Mouse (Mus musculus): ENCODE measurements around the gene Slc35f2. TPM values are rescaled to one million over a fixed set of nuclear protein-coding genes. Genes with fewer than 3 reads are reported as not detected.

The Slc35f2 gene
- polyA plus RNA-seq, 1 experiment from 2014 or later: 1.2 TPM

DNA sequence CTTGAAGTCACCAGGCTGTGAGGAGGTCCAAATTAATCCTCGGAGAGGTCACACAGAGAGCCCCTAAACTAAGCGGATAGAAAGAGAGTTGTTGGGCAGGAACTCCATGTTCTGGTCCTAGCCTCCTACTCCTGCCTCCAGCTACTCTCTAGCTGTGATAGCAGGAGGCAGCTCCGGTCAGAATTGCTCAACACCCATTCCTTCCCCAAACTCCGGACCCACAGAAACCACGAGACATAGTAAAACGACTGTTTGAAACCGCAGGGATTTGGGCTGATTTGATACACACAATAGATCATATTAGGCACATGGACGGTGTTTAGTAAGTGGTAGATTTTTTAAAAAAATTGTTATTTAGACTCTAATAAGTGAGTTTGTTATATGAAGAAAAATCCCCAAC, 6.6 kb upstream of the Slc35f2 start:
- TF ChIP-seq EP300 (IDR thresholded peaks at IDR 0.05): no peak
- no peak for TF ChIP-seq CTCF (IDR thresholded peaks at IDR 0.05)
- DNase-seq (ENCODE audit: low spot score): no peak
- no peaks in the 10 kb centered on the region for H3K9me3 ChIP-seq (ENCODE audit: low read length)
- no peak overlapping the region for H3K4me3 ChIP-seq (ENCODE audit: low read depth, low read length)
- no peak overlapping the region for H3K27ac ChIP-seq (ENCODE audit: low read length)
- no peaks in the 10 kb centered on the region for H3K27me3 ChIP-seq (replicated peaks; ENCODE audit: insufficient read depth, low read length)
- H3K9ac ChIP-seq (replicated peaks; ENCODE audit: low read depth): no peak overlapping the region
- no peak overlapping the region for H3K4me2 ChIP-seq (replicated peaks; ENCODE audit: low read depth, low read length)
- no peaks in the 10 kb centered on the region for H3K36me3 ChIP-seq (ENCODE audit: insufficient read depth, low read length)
- ATAC-seq: no peak
- 76% methylated on average over 8 of the region's 8 CpGs for WGBS
- H3K4me1 ChIP-seq (ENCODE audit: insufficient read depth, low read depth, low read length): no peaks in the 10 kb centered on the region

GRCm38 (mm10) chr9:53768486-53768885, 2.9 kb upstream of the Slc35f2 start:
- Histone ChIP-seq H3K9me3 (ENCODE audit: low read length) (no peaks in the 10 kb centered on the region), H3K27ac (ENCODE audit: low read length) (no peak overlapping the region), H3K27me3 (replicated peaks; ENCODE audit: insufficient read depth, low read length) (no peaks in the 10 kb centered on the region), H3K9ac (replicated peaks; ENCODE audit: low read depth) (no peak overlapping the region), H3K4me3 (ENCODE audit: low read depth, low read length) (no peak overlapping the region), H3K36me3 (ENCODE audit: insufficient read depth, low read length) (no peaks in the 10 kb centered on the region), H3K4me2 (replicated peaks; ENCODE audit: low read depth, low read length) (no peak overlapping the region), H3K4me1 (ENCODE audit: insufficient read depth, low read depth, low read length) (peaks cover 12% of the 10 kb centered on the region; the same call in 1 of the 2 replicates)
- DNase-seq (ENCODE audit: low spot score) (no peak), ATAC-seq (no peak)
- TF ChIP-seq EP300 (IDR thresholded peaks at IDR 0.05) (no peak), CTCF (IDR thresholded peaks at IDR 0.05) (no peak)
- 71% methylated on average over 5 of the region's 5 CpGs for WGBS

- Histone ChIP-seq H3K27ac (ENCODE audit: low read length) (no peak overlapping the region), H3K9me3 (ENCODE audit: low read length) (no peaks in the 10 kb centered on the region), H3K4me1 (ENCODE audit: insufficient read depth, low read depth, low read length) (peaks cover 12% of the 10 kb centered on the region; the same call in 1 of the 2 replicates), H3K36me3 (ENCODE audit: insufficient read depth, low read length) (no peaks in the 10 kb centered on the region), H3K4me2 (replicated peaks; ENCODE audit: low read depth, low read length) (peak overlapping the region; percentile 96), H3K4me3 (ENCODE audit: low read depth, low read length) (peak overlapping the region; percentile 51), H3K9ac (replicated peaks; ENCODE audit: low read depth) (no peak overlapping the region), H3K27me3 (replicated peaks; ENCODE audit: insufficient read depth, low read length) (no peaks in the 10 kb centered on the region)
- TF ChIP-seq EP300 (IDR thresholded peaks at IDR 0.05): no peak
- DNase-seq (ENCODE audit: low spot score) (no peak), ATAC-seq (no peak)
- 37% methylated on average over 12 of the region's 12 CpGs for WGBS
Measured at GRCm38 (mm10) chr9:53770771-53771343, 481 bp upstream of the Slc35f2 start.

DNA sequence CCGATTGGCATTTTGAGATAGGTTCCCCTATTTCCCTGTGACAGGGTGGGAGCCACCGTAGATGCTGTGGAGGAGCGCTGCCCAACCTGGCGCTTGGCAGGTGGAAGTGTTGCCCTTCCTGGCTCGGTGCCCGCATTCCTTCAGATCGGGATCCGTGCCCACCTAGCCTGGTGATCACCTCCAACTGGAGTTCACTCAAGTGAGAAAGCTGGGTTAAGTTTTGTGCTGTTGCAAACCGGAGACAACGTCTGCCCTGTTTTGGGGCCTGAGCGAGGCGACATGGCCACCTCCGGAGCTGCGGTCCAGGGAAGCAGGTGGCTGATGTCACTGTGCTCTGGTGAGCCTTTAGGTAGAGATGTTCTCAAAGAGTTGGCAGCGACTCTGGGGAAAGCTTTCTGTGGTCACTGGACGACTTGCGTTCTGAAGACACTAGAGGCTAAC, 803 bp downstream of the Slc35f2 start:
- no peak for TF ChIP-seq EP300 (IDR thresholded peaks at IDR 0.05)
- no peaks in the 10 kb centered on the region for H3K27me3 ChIP-seq (replicated peaks; ENCODE audit: insufficient read depth, low read length)
- H3K4me1 ChIP-seq (ENCODE audit: insufficient read depth, low read depth, low read length): peaks cover 12% of the 10 kb centered on the region; the same call in 1 of the 2 replicates
- no peaks in the 10 kb centered on the region for H3K36me3 ChIP-seq (ENCODE audit: insufficient read depth, low read length)
- DNase-seq (ENCODE audit: low spot score): no peak
- no peak overlapping the region for H3K27ac ChIP-seq (ENCODE audit: low read length)
- H3K4me3 ChIP-seq (ENCODE audit: low read depth, low read length): peak overlapping the region; percentile 51
- peak overlapping the region; percentile 96 for H3K4me2 ChIP-seq (replicated peaks; ENCODE audit: low read depth, low read length)
- no peaks in the 10 kb centered on the region for H3K9me3 ChIP-seq (ENCODE audit: low read length)
- WGBS: 4% methylated on average over 17 of the region's 17 CpGs
- ATAC-seq: no peak
- no peak overlapping the region for H3K9ac ChIP-seq (replicated peaks; ENCODE audit: low read depth)

- no peak overlapping the region for H3K4me2 ChIP-seq (replicated peaks; ENCODE audit: low read depth, low read length)
- H3K27me3 ChIP-seq (replicated peaks; ENCODE audit: insufficient read depth, low read length): no peaks in the 10 kb centered on the region
- H3K4me3 ChIP-seq (ENCODE audit: low read depth, low read length): no peak overlapping the region
- no peaks in the 10 kb centered on the region for H3K9me3 ChIP-seq (ENCODE audit: low read length)
- 76% methylated on average over 2 of the region's 2 CpGs for WGBS
- TF ChIP-seq EP300 (IDR thresholded peaks at IDR 0.05) (no peak), CTCF (IDR thresholded peaks at IDR 0.05) (no peak)
- peaks cover 12% of the 10 kb centered on the region; the same call in 1 of the 2 replicates for H3K4me1 ChIP-seq (ENCODE audit: insufficient read depth, low read depth, low read length)
- DNase-seq (ENCODE audit: low spot score): no peak
- no peak for ATAC-seq
- no peaks in the 10 kb centered on the region for H3K36me3 ChIP-seq (ENCODE audit: insufficient read depth, low read length)
- no peak overlapping the region for H3K27ac ChIP-seq (ENCODE audit: low read length)
- no peak overlapping the region for H3K9ac ChIP-seq (replicated peaks; ENCODE audit: low read depth)
Measured at GRCm38 (mm10) chr9:53775511-53775910, 4.2 kb downstream of the Slc35f2 start.

- 70% methylated on average over 16 of the region's 16 CpGs for WGBS
- H3K4me1 ChIP-seq (ENCODE audit: insufficient read depth, low read depth, low read length): no peaks in the 10 kb centered on the region
- no peaks in the 10 kb centered on the region for H3K9me3 ChIP-seq (ENCODE audit: low read length)
- no peak overlapping the region for H3K9ac ChIP-seq (replicated peaks; ENCODE audit: low read depth)
- no peaks in the 10 kb centered on the region for H3K36me3 ChIP-seq (ENCODE audit: insufficient read depth, low read length)
- ATAC-seq (no peak), DNase-seq (ENCODE audit: low spot score) (peak; percentile 24)
- H3K4me2 ChIP-seq (replicated peaks; ENCODE audit: low read depth, low read length): no peak overlapping the region
- H3K4me3 ChIP-seq (ENCODE audit: low read depth, low read length): no peak overlapping the region
- no peak overlapping the region for H3K27ac ChIP-seq (ENCODE audit: low read length)
- H3K27me3 ChIP-seq (replicated peaks; ENCODE audit: insufficient read depth, low read length): no peaks in the 10 kb centered on the region
- TF ChIP-seq CTCF (IDR thresholded peaks at IDR 0.05): no peak
- TF ChIP-seq EP300 (IDR thresholded peaks at IDR 0.05): no peak
Measured at GRCm38 (mm10) chr9:53786561-53787407, 15.4 kb downstream of the Slc35f2 start.

All from lung, postnatal 0 days (tissue).